Mouse (Mus musculus): ENCODE measurements at regions not wholly inside any gene's neighbourhood (a gene's known extent, or its start where the extent isn't known, plus 50 kb on each side); places are given as distances from the start of the nearest gene placed in this dataset.

DNA sequence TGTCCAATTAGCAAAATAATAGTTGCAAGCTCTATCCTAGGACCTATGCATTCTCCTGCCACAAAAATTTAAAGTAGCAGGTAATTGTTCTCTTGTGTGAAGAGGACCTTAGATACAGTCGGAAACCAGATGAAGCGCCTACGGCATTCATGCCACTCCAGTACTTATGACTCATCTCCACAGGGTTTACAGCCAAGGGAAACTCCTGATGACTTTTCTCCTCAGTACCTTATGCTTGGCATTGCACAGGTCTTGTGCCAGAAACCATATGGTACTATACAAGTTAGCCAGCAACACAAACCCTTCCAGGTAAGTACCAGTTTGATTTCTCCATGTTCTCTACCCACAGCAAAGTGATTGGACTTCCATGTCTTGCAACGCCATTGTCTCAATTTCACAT lies 606.3 kb upstream of the Dmac1 start:
- DNase-seq, result no peak

DNA sequence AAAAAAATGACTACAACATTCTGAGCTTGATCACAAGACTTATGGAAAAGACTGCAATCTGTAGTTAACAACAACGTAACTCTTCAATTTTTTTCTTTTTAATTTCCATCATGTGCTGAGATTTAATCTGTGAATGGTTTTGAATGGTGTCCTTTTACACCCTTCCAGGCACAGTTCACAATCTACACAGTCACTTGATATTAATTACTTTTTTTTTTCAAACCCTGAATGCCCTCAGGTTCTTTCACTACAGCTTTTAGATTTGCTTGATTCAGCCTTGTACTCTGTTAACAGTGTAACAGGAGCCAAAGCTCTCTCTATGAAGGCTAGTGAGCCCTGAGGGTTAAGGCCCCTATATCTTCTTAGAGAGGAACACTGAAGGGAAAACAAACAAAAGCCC lies 591.7 kb upstream of the Dmac1 start:
- no peak for DNase-seq

DNA sequence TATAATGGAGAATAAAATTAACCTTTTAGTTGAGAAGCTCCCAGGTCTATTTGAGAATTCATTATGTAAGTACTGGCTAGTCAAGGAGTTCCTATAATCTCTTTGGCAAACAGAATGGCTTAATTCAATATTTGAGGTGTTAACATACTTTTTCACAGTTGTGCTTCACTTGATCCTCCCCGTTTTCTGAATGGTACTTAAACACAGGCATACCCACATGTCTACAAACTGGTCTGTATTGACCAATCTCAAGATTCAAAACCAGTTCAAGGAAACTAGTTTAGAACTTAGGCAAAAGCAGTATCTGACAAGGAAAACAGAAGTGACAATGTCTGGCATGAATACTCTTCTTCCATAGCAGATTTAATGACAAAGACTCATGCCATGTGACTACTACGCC lies 583.0 kb upstream of the Dmac1 start:
- no peak for DNase-seq

DNA sequence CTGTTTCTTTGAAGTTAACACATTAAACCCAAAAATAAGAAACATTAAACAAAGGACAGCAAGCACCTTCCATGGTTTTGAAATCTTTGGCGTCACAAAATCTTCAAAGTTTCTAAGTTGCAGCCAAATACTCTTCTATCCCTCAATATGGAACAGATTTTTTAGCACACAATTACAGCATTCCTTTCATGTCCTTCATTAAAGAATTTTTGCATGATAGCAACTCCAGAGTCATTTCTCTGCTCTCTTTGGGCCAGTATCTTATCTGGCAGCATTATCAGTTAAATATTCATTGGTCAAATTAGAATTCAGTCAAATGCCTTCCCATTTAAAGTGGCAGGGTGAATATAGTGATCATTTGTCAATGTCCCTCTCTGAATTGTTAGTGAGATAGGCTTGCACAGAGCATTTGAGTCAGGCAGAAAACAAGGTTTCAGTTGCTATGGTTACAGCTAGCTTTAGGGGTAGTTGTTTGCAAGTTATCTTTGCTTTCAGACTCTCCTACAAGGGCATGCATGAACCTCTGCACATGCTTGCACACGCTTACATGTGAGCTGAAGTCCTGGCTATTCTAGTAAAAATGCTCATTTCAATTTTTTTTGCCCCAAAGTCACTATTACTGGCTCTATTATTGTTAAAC lies 579.8 kb upstream of the Dmac1 start:
- no peak for DNase-seq

DNA sequence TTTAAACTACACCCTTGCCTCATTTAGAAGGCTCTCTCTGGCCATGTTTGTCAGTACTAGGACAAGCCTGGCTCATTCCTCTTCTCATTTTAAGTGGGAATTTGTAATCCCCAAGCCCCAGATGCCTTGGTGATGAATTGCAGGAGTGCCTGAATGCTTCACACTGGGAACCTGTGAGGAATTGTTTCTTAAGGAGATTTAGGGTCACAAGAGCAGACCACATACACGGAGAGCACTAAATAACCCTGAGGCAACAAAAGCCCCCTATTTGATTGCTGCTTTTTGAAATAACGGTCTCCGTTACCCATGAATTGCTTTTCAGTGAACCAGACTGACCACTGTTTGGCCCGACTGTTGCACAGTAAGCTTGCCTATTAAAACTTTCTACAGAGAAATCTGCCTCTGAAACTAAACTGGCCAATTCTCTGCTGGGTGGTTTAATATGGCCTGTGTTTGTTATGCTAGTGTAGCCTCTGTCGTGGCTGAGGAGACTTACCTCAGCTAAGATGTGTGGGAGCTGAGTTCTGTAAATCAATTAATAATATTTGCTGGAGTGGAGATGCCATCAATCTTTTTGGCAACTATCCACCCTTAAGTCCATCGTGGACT lies 577.7 kb upstream of the Dmac1 start:
- DNase-seq, result no peak

DNA sequence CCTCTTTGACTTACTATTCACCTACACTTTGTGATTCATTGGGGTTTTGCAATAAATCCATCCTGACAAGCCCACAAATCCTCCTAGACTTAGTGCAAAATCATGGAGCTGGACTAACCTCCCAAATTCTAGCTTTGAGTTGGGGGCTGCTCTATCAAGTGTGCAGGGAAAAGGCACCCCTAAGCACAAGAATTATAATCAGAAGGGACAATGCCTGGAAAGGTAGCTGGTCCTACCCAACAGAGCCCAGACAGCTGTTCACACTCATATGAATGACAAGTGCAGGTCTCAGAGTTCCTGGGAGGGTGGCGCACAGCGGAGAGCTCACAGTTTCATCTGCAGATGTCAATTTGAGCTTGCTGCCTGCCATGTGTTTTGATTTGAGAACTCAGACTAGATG lies 572.2 kb upstream of the Dmac1 start:
- DNase-seq, result no peak

DNA sequence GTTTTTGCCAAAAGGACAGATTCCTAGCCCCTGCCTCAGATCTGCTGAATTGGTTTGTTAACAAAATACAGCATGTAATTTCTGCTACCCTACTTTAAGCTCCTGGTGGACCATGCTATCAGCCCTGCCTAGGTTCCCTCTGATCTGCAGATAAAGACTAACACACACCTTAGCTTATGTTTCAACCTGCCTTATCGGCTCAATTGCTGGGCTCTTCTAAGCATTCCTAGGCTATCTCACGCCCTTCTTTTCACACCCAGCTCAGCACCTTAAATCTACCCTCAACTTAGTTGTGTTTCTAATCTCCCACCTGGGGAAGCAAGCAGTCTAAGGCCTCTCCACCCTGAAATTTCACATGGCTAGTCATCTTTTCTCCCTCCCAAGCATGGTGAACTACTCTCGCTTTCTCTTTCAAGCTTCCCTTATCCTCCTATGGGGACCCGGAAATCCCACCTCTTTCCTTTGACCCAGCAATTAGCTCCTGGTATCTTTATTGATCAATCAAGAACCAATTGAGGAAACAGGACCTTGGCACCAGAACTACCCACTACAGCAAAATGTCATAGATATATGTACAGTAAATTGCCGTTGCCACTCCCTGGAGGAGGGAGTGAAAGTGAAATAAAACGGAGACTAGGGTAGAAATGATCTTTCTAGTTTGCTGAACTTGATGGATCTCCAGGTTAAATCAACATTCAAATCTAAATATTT lies 569.7 kb upstream of the Dmac1 start:
- no peak for DNase-seq

DNA sequence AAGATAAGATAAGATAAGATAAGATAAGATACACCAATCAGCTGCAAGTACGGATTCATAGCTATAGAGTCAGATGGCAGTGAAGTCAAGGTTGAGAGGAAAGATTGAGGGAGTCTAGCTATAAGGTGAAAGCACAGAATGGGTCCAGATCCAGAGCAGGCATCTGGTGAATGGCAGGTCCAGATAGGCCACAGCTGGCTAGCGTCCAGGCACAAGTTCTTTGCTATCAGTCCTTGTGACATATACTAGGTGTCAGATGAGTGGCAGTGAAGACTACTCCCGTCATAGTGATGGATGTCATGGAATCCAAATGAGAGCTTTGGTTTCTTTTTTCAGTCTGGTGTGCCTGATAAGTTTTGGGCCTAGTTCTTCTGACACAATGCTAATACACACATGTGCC lies 566.9 kb upstream of the Dmac1 start:
- no peak for DNase-seq

DNA sequence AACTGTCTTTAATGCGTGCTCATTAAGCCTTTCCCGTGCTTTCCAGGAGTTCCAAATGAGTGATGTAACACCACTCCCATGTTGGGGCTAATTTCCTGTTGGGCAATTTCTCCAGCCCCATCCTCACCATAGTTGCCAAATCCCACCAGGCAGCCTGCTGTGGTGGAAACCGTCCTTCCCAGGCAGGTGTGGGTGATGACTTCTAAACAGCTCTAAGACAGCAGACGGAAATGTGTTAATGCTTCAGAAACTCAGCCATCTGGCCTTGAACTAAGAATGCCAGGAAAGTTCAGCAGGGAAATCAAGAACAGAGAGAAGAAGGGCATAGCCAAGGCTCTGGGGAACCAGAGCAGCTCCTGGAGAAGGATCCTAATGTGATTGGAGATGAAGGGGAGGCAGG lies 560.5 kb upstream of the Dmac1 start:
- DNase-seq, result no peak

DNA sequence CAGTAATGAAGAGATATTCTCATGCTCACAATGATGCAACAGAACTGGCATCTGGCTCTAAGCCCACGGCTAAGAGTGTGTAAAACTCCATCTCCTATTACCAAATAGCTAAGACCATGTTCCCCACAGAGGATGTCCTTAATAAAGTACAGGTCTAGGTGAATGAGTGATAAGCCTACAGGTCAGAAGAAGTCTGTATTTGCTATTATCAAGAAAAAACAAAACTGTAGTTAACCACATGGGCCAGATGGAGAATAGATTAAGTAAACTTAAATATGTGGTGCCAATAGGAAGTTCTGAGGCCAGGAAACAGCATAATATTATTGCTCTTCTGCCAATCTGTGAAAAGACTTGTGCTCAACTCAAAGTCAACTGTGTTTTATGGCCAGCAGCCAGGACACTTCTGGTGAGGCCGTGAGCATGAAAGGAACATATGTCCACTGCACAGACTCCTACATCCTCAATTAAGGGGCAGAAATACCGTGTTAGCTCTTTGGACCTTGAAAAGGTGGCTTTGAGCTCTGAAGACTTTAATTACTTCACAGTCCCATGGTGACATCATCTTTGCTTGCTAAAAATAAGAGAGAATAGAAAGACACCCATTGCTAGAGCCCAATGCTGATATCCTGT lies 549.1 kb upstream of the Dmac1 start:
- DNase-seq, result no peak

DNA sequence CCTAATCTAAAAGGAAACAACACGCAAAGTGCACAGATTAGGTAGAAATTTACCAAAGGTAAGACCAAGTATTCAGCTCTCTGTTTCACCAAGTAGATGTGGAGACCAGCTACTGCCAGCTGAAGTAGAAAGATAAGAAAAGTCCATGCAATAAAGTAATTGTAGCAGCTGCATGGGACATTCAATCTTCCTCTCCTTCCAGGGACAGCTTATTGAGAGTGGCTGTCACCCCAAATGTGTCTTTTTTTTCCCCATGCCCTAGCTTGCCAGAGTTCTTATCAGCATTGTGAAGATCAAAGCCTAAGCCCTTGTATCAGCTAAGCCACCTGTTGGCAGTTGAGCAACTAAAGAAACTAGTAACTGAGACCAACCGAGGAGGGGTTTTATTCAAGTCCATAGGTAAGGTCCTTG lies 541.1 kb upstream of the Dmac1 start:
- DNase-seq, result no peak

DNA sequence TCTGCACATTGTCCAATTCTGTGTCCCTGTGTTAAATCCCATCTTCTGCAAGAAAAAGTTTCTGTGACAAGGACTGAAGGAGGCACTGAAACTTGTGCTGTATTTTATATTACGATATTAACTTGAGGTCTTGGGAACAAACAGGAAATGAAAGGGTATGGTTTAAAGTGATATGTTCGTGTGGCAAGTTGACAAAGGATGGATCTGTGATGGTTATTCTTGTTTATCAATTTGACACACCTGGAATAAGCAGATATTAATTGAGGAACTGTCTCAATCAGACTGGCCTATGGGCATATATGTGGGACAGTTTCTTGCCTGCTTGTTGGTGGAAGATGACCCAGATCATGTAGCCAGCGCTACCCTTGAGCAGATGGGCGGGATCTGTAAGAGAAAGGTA lies 537.9 kb upstream of the Dmac1 start:
- DNase-seq, result no peak

DNA sequence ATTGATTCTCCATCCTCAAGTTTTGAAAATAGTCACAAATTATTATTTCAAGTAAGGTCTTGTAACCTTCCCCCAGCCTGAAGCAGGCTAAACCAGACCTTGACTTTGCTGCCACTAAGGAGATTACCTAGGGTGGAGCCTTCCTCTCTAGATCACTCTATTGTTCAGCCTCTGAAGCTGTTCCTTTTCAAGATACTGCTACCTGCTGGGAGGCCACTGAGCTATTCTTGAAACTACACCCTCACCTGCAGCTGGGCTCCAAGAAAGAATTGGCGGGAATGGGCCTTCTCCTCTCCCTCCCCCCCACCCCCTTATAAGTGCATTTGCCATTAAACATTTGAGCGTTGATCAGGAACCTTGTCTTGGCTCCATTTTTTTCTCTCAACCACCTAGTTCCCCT lies 534.2 kb upstream of the Dmac1 start:
- DNase-seq, result no peak

DNA sequence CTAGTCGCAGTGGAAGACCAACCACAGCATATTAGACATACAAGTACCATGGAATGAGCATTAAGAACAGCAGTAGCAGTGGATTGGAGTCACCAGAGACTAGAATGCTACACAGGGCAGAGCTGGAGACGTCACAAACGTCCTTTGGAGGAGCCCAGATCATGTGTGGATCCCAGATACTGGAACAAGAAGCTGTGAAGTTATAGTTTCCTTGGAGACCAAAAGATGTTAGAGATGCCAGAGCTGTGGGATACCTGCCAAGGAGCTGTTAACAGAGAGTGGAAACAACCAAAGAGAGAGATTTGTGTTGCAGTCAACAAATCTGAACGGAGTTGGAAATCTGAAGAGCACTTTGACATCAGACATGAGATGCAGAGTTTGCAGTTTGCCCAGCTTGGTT lies 523.8 kb upstream of the Dmac1 start:
- peak; percentile 28 for DNase-seq

DNA sequence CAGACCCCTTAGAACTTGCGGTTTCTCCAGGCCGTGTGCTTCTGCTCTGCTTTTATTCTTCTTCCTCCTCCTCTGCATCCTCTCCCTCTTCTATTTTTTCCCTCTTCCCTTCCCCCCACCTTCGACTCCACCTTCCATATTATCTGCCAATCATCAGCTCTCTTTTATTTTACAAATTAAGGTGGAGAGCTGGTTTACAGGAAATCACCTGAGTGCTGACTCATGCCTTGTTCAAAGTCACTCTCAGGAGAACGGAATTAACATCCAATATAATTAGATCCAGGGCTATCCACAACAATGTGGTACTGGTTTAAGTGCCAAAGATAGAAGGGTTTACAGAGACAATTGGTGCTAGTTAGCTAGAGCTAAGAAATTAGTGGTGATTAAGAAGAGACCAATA lies 523.1 kb upstream of the Dmac1 start:
- no peak for DNase-seq

DNA sequence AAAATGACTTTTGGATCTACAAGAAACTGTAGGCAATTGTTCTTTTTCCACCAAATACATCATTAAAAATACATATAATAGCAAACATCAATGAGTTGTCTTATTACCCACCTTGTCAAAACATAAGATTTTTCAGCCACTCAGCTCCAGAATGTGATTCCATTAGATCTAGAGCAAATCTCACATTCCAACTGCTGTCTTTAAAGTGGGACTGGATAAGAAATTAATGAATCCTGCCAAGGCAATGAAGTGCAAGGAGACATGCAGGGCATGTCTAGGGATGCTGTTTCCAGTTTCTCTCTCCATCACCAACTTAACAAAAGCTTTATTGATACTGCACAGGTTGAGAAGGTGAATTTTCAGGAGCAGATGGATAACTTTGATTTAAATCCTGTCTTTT lies 513.7 kb upstream of the Dmac1 start:
- no peak for DNase-seq

DNA sequence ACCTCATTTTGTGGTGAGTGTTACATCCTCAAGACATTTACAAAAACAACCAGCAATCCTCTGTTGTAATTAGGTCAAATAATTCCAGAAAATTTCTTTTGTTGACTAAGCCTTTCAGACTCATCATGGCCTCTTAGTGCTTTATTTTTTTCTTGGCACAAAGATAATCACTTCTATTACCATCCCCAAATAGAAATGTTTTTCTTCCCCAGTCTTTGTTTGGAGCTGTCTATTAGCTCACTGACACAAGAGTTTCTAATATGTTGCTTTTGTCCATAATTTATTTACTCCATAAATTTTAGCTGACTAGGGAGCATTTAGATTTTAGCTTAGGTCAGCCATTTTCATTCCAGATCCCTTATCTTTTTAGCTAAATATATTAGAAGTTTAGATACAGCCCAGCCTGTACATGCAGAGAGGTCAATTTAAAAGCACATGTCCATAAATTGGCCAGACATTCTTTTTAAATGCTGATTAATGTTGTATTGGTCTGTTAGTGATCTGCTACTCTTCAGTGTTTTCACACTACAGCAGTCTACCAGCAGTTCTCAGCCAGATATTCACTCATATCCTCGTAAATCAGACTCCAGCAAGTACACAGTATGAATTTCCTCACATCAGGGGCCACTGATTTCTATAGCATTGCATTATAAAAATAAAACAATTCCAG lies 513.0 kb upstream of the Dmac1 start:
- DNase-seq, result no peak

DNA sequence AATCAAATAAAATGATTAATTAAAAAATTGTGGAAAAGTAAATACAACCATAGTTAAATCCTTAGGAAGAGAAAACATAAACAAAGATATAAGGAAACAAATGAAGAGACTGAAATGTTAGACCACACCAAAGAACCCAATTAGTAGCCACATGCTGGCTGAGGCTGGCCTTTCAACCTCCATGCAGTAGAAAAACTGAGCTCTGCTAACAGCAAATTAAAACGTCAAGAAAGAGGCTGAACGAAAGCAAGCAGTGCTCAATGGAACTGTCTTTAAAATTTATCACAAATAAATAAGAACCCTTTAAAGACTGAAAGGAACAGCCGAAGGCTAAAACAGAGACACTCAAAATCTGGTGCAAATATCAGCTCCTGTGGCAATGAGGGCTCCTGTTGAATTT lies 509.3 kb upstream of the Dmac1 start:
- no peak for DNase-seq

DNA sequence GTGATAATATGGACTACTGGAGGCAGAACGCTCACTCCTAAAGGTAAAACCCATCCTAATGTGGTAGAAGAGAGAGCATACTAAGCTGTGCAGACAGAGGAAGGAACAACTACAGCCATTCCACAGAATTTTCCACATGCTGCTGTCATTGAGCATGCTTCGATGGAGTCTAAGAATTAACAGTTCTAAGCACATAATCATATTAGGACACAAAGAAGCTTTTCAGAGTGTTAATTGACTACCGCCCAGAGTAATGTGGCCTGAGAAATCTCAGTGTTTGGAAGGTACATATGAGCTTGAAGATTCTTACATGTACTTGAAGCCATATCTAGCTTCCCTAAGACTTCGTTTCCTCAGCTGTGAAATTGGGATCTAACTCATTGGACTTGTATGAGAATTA lies 508.3 kb upstream of the Dmac1 start:
- no peak for DNase-seq

DNA sequence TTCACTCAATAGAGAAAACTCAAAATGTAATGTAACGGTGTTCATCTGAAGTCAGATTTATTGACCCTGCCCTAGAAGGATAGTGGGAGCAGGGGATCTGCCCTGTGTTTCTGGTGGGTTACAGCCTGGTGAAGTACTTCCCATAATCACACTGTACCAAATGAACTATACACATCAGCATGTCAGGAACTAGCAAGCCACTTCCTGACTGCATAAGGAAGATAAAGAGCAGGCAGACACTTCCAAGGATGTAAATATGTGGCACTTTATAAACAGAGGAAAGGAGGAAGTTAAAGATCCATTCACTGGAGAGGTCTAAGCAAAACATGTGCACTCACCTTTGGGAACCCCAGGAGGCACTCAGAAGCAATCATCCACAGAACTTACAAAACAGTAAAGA lies 501.4 kb upstream of the Dmac1 start:
- no peak for DNase-seq

DNA sequence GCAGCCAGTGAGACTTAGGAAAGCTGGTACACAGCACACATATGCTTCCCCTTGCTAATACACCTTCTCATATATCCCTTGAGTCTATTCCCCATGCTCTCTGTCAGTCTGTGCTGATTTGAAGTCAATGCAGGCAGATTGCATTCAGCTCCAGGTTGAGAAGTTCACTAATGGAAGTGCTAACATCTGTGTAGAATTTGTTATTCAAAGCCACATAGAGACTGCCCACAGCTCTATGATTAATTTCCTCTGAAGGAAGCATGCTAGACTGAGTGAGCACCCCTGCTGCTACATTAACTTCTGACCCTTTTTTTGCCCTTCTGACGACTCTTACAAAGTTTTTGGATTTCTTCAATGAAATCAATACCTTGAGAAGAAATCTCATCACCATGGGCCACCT lies 486.0 kb upstream of the Dmac1 start:
- no peak for DNase-seq

DNA sequence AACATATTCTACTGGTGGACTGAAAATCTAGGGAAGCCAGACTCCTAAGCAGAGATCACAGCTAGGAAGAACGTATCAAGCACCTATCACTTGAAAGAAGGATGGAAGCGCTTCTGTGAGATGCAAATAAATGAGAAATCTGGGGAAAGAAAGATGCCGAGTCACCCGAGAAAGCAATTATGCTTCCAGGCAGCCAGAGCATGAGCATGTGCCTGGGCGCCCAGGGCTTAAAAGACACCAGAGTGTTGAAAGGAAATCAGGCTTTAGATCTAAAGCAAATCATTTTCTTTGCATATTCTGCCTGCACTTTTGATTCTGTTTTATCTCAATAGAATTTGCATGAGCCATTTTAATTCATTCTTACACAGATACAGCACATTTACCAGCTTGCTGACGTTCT lies 466.5 kb upstream of the Dmac1 start:
- no peak for DNase-seq

DNA sequence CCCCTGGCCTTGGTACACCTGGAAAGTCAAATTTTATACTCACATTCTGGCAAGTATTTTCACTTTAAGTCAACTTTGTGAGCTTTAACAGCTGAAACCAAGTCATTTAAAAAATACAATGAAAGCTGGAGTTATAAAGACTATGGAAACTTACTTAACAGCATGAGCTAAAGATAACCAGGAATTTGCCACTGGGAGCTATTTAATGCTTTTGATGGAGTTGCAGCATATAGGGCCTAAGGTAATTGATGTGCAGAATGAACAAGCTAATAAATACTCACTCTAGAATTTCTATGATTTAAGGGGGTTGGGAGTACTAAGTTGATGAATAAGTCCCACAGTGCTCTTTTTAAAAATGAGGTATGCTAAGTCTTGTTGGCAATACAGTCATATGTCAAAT lies 463.5 kb upstream of the Dmac1 start:
- DNase-seq, result no peak
